Mouse (Mus musculus): ENCODE results near the gene Lhfp. TPM values are rescaled to one million over a fixed set of nuclear protein-coding genes. Genes with fewer than 3 reads are reported as not detected.
"Not testable (repeated sequence)": the region's sequence is repeated elsewhere in the genome, so short reads cannot be mapped to it uniquely, and the experiment has no call there.

Gene Lhfp
- polyA plus RNA-seq, 1 experiment from 2014 or later, result 53.6 TPM

DNA sequence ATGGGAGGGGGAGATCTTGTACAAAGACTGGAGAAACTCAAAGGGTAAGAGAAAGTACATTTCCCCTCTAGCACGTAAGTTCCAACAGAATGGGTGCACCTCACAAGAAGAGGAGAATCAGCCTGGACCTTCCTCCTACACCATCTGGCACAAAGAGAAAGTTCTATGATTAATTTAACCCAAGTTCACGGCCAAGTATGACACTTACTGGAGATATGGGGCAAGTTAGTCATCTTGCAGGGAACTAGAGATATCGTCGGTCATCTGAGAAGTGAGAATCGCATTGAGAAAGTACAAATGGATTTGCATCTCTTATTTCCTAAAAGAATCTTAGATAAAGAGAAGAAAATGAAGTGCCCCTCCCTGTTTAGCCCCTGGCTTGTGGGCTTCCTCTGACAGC is 211.2 kb downstream of the Lhfp start:
- no peaks in the 10 kb centered on the region for H3K9me3 ChIP-seq (replicated peaks)
- H3K4me3 ChIP-seq (replicated peaks), result no peak overlapping the region
- WGBS, result 93% methylated on average over 5 of the region's 5 CpGs
- H3K27me3 ChIP-seq (replicated peaks), result no peaks in the 10 kb centered on the region
- H3K4me1 ChIP-seq, result peaks cover 17% of the 10 kb centered on the region
- no peak for ATAC-seq (ENCODE audit: low FRiP score)
- no peak overlapping the region for H3K27ac ChIP-seq (replicated peaks)
- H3K9ac ChIP-seq (replicated peaks), result no peak overlapping the region
- no peaks in the 10 kb centered on the region for H3K36me3 ChIP-seq
- H3K4me2 ChIP-seq, result no peak overlapping the region

DNA sequence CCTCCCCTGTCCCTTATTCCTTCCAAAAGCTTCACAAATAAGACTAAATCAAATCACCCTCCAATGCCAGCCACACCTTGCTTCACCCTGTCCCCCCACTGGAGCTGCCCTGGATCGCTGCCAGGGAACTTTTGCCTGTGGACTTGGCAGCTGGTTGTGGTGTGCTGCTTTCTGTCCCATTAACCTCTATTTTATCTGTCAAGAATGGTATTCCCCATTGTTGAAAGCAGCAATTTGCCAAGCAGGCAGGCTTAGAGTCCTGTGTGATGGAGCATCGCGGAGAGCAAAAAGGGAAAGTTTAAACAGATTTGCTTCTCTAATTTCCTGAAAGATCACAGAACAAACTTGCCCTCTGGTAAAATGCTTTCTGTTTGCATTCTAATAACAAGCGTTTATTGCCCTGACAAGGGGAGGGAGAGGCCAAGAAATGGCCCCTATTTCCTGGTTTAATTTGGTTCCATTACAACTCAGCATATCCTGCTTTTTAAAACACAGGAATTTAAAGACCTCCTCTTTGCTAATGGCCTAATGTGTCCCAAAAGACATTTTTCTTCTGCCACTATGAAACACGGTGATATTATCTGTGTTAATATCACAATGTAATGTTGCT is 212.0 kb downstream of the Lhfp start:
- WGBS, result 23% methylated on average over 5 of the region's 5 CpGs
- Histone ChIP-seq H3K36me3 (no peaks in the 10 kb centered on the region), H3K4me2 (no peak overlapping the region), H3K27ac (replicated peaks) (no peak overlapping the region), H3K4me1 (peaks cover 21% of the 10 kb centered on the region), H3K9ac (replicated peaks) (no peak overlapping the region), H3K4me3 (replicated peaks) (no peak overlapping the region), H3K27me3 (replicated peaks) (no peaks in the 10 kb centered on the region), H3K9me3 (replicated peaks) (no peaks in the 10 kb centered on the region)
- ATAC-seq (ENCODE audit: low FRiP score), result no peak

DNA sequence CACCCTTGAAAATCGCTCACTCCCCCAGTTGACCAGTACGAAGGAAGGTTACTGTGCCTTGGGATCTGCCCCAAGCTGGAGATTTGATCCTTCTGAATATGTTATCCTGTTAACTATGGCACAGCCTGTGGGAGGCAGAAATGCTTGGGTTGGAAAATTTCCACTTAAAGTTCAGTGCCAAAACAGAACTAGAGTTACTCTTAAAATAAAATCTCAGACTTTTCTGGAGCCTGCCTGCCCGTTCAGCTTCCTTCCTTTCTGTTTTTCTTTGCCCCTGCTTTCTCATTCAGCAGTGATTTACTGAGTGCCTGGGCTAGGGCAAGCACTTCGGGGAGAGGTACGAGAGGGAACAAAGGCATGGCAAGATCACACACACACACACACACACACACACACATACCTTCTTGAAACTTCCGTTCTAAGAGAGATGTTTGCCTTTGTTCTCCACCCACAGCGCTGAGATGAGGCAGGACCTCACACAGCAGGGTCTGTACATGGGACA is 217.4 kb downstream of the Lhfp start:
- H3K27ac ChIP-seq (replicated peaks), result 0 out of 2 replicates have a peak overlapping the region, but pooled peaks have one; percentile 23

DNA sequence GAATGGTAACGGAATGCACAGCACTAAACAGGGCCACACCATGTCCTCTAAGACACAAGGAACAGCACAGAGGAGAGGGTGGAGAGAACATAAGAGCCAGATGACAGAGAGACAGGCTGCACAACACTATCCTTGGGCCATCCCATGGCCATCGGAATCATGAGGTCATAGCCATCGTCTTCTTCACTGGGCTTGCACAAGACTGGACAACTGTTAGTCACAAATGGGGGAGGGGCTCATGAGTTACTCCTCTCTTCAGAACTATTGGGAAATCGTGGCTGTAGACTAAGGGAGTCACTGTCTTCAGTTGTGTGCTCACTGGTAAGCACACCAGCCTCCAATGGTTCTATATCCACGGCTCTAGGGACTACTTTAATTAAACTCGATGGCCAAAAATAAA is 224.8 kb downstream of the Lhfp start:
- Histone ChIP-seq H3K4me3 (replicated peaks) (no peak overlapping the region), H3K9ac (replicated peaks) (no peak overlapping the region), H3K27ac (replicated peaks) (no peak overlapping the region), H3K4me1 (no peaks in the 10 kb centered on the region), H3K4me2 (no peak overlapping the region), H3K9me3 (replicated peaks) (no peaks in the 10 kb centered on the region), H3K36me3 (no peaks in the 10 kb centered on the region), H3K27me3 (replicated peaks) (no peaks in the 10 kb centered on the region)
- ATAC-seq (ENCODE audit: low FRiP score), result no peak
- 90% methylated on average over 6 of the region's 6 CpGs for WGBS

More for the DNA sequence above, 217.4 kb downstream of the Lhfp start:
- WGBS, result 23% methylated on average over 7 of the region's 7 CpGs
- Histone ChIP-seq H3K27me3 (replicated peaks) (no peaks in the 10 kb centered on the region), H3K4me3 (replicated peaks) (no peak overlapping the region), H3K4me2 (no peak overlapping the region; the same call in 1 of the 2 replicates), H3K9me3 (replicated peaks) (no peaks in the 10 kb centered on the region), H3K9ac (replicated peaks) (no peak overlapping the region), H3K4me1 (peaks cover 11% of the 10 kb centered on the region), H3K36me3 (no peaks in the 10 kb centered on the region)
- ATAC-seq (ENCODE audit: low FRiP score), result no peak

DNA sequence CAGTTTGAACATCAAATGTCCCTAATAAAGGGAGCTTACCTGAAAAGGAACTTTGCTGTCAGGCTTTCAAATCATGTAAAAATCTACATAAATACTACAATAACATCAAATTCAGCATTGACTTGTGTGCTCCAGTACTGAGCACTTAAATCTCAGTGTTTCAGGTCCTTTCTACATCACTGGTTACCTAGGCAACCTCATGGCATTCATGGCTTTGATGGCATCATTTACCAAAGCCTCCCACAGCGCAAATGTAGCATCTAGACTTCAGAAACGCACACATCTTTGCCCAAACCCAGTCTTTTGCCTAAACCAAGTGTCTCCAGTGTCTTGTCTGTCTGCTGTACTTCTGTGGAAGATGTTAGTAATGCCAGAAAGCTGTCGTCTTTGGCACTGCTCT is 225.7 kb downstream of the Lhfp start:
- Histone ChIP-seq H3K4me1 (no peaks in the 10 kb centered on the region), H3K9me3 (replicated peaks) (no peaks in the 10 kb centered on the region), H3K36me3 (no peaks in the 10 kb centered on the region), H3K4me2 (no peak overlapping the region), H3K27me3 (replicated peaks) (no peaks in the 10 kb centered on the region), H3K9ac (replicated peaks) (no peak overlapping the region), H3K27ac (replicated peaks) (no peak overlapping the region), H3K4me3 (replicated peaks) (no peak overlapping the region)
- no peak for ATAC-seq (ENCODE audit: low FRiP score)
- WGBS, result 52% methylated on average over 3 of the region's 3 CpGs

DNA sequence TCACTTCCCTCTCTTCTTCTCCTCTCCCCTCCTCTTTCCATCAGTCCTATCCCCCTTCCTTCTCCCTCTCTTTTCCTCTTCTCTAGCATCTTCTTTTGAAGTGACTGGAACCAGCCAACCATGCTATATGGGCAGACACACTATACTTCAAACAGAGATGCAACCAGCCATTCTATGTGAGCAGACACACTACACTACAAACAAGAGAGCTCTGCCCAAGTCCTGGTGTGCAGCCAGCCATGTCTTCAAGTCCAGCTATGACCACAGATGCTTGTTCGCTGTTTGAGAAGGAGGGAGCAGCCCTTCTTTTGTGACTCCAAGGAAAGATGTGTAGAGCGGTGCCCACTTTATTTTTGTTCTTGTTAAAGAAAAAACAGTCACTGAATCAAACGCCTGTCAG is 231.9 kb downstream of the Lhfp start:
- ATAC-seq (ENCODE audit: low FRiP score), result no peak
- Histone ChIP-seq H3K4me3 (replicated peaks) (no peak overlapping the region), H3K9me3 (replicated peaks) (no peaks in the 10 kb centered on the region), H3K36me3 (no peaks in the 10 kb centered on the region), H3K4me1 (no peaks in the 10 kb centered on the region), H3K4me2 (no peak overlapping the region), H3K9ac (replicated peaks) (no peak overlapping the region), H3K27ac (replicated peaks) (no peak overlapping the region), H3K27me3 (replicated peaks) (no peaks in the 10 kb centered on the region)
- 98% methylated on average over 3 of the region's 3 CpGs for WGBS

DNA sequence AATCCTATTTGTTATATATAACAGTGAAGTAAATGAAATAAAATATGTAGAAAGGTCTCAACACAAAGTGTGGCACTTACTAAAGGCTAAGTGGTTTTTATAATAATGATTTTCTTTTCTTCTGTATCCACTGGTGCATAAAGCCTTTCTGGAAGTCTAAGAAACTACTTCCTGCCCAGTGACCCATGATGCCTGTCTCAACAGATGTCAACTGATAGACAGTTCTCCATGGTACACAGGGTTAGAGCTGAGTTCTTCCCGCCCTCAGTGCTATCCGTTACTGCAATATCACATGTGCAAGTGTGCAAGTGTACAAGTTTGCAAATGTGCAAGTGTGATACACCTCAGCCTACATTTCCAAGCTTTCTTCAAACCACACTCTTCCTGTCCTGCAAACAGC is 236.7 kb downstream of the Lhfp start:
- no peaks in the 10 kb centered on the region for H3K36me3 ChIP-seq
- H3K9me3 ChIP-seq (replicated peaks), result no peaks in the 10 kb centered on the region
- H3K4me2 ChIP-seq, result no peak overlapping the region
- 90% methylated on average over 2 of the region's 2 CpGs for WGBS
- H3K4me3 ChIP-seq (replicated peaks), result no peak overlapping the region
- no peaks in the 10 kb centered on the region for H3K27me3 ChIP-seq (replicated peaks)
- no peak overlapping the region for H3K27ac ChIP-seq (replicated peaks)
- no peak for ATAC-seq (ENCODE audit: low FRiP score)
- no peaks in the 10 kb centered on the region for H3K4me1 ChIP-seq
- H3K9ac ChIP-seq (replicated peaks), result no peak overlapping the region

DNA sequence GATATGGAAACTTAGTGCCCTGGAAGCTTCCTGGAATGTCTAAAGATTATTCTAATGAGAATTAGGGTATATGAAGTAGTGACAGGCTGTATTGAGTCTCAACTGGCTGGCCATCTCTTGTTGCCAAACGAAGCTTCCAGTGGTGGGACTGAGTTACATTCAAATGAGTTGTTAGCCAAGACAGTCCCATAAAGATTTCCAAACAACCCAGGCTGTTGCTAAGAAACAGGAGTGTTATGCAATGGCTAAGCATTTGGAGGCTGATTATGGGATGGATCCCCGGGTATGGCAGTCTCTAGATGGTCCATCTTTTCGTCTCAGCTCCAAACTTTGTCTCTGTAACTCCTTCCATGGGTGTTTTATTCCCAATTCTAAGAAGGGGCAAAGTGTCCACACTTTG is 240.7 kb downstream of the Lhfp start:
- not testable (repeated sequence) for H3K36me3 ChIP-seq; H3K4me3 ChIP-seq (replicated peaks); H3K27me3 ChIP-seq (replicated peaks); H3K27ac ChIP-seq (replicated peaks); H3K4me1 ChIP-seq; H3K4me2 ChIP-seq; H3K9me3 ChIP-seq (replicated peaks); ATAC-seq (ENCODE audit: low FRiP score); H3K9ac ChIP-seq (replicated peaks)
- WGBS, result 72% methylated on average over 3 of the region's 3 CpGs

DNA sequence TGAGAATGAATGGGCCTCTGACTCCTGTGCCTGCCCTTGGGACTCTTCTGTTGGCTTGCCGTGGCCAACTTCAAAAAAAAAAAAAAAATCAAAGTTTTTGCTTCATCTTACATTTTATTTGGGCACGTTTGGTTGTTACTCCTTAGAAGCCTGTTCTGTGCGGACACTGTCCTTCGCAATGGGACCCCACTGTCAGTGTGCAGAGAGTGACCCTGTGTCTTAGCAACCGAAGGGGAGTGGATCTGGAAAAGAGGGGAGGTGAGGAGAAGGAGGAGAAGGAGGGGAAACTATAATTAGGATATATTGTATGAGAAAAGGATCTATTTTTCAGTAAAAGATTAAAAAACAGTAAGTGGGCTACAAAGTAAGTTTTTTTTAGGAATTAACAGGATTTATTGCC is 242.7 kb downstream of the Lhfp start:
- no peak overlapping the region for H3K9ac ChIP-seq (replicated peaks)
- H3K27me3 ChIP-seq (replicated peaks), result no peaks in the 10 kb centered on the region
- 95% methylated on average over 5 of the region's 5 CpGs for WGBS
- H3K27ac ChIP-seq (replicated peaks), result no peak overlapping the region
- no peak overlapping the region for H3K4me2 ChIP-seq
- H3K4me1 ChIP-seq, result peaks cover under 1% of the 10 kb centered on the region; the same call in 1 of the 2 replicates
- no peaks in the 10 kb centered on the region for H3K36me3 ChIP-seq
- no peak for ATAC-seq (ENCODE audit: low FRiP score)
- H3K4me3 ChIP-seq (replicated peaks), result no peak overlapping the region
- H3K9me3 ChIP-seq (replicated peaks), result no peaks in the 10 kb centered on the region

DNA sequence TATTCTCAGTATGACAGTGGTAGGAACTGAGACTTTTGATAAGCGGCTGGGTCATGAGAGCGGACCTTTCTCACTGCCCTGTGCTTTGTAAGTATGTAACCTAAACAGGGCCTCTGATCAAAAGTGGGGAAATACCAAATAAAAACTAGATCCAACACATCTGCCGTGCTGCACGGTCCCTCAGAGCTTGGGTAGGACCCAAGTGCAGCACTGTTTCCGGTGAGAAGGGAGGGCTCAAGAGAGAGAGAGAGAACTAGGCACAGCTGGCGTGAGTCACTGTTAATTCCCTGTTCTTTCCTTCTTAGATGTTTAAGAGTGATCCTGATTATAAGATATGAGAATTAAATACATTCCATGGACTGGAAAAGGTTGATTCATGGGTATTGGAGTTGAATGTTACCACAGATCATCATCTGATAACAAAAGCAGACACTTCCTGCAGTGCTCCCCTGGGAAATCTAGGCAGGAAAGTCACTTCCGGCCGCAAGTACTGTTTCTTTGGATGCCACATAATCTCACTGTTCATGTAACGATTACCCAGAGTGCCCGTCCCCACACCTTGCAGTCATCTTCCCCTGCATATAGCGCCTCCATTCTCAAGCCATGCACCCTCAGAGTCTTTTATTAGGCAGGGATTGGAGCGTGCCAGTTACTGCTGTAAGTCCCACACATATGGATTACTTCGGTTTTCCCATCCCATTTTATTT is 243.3 kb downstream of the Lhfp start:
- no peak for ATAC-seq (ENCODE audit: low FRiP score)
- H3K4me2 ChIP-seq, result no peak overlapping the region
- H3K4me3 ChIP-seq (replicated peaks), result no peak overlapping the region
- no peak overlapping the region for H3K27ac ChIP-seq (replicated peaks)
- 81% methylated on average over 13 of the region's 13 CpGs for WGBS
- H3K27me3 ChIP-seq (replicated peaks), result no peaks in the 10 kb centered on the region
- no peaks in the 10 kb centered on the region for H3K9me3 ChIP-seq (replicated peaks)
- H3K4me1 ChIP-seq, result peaks cover 6% of the 10 kb centered on the region
- H3K9ac ChIP-seq (replicated peaks), result no peak overlapping the region
- H3K36me3 ChIP-seq, result no peaks in the 10 kb centered on the region

DNA sequence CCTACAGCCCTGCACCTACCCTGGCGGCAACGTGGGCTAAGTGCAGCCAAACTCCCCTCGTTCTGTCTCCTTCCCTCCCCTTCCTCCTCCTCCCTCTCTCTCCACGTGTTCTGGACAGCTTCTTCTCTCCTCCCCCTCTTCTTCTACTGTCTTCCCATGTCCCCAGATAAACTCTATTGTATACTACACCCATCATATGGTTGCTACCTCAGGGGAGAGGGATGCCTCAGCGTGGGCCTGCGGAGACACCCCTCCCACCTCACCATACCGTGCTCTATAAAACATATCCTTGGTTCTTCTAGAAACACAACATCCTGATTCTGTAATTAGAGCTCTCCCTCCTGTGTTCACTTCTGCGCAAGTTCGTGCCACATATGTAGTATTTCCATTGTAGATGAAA is 247.3 kb downstream of the Lhfp start:
- no peak overlapping the region for H3K27ac ChIP-seq (replicated peaks)
- H3K9me3 ChIP-seq (replicated peaks), result no peaks in the 10 kb centered on the region
- no peak overlapping the region for H3K9ac ChIP-seq (replicated peaks)
- no peaks in the 10 kb centered on the region for H3K27me3 ChIP-seq (replicated peaks)
- no peak overlapping the region for H3K4me2 ChIP-seq
- 61% methylated on average over 9 of the region's 9 CpGs for WGBS
- peaks cover 16% of the 10 kb centered on the region for H3K4me1 ChIP-seq
- no peak overlapping the region for H3K4me3 ChIP-seq (replicated peaks)
- no peaks in the 10 kb centered on the region for H3K36me3 ChIP-seq
- no peak for ATAC-seq (ENCODE audit: low FRiP score)

DNA sequence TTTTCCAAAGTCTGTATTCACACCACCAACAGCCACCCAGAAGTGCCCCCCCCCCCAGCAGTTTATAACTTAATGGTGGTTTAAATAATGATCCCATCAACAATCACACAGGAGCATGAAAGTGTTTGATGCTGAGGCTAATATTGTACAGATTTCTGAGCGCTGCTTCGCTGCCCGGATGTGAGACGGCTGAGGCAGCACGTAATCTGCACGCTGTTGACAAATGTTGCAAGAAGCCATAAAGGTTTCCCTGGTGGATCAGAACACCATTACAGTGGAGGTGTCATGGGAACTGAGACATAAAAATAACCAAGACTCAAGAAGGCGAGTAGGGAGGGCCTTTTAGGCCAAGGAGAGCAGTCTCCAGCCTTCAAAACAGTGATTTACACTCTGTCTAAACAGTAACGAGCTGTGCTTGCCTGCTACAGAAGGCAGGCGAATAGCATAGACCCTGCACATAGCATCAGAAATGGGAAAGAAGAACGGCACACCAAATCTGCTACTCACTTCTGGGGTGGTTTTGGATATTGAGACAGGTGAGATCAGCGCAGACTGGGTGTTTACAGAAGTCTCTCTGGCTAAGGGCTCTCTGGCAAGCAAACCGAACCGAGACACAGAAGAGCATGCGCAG is 248.4 kb downstream of the Lhfp start:
- peak; percentile 59; the same call in 1 of the 2 replicates for ATAC-seq (ENCODE audit: low FRiP score)
- H3K4me2 ChIP-seq, result peak overlapping the region; percentile 40
- peaks cover 16% of the 10 kb centered on the region for H3K4me1 ChIP-seq
- no peaks in the 10 kb centered on the region for H3K27me3 ChIP-seq (replicated peaks)
- WGBS, result 31% methylated on average over 14 of the region's 14 CpGs
- peak overlapping the region; percentile 5; the same call in 1 of the 2 replicates for H3K4me3 ChIP-seq (replicated peaks)
- no peaks in the 10 kb centered on the region for H3K36me3 ChIP-seq
- no peak overlapping the region for H3K9ac ChIP-seq (replicated peaks)
- no peak overlapping the region for H3K27ac ChIP-seq (replicated peaks)
- H3K9me3 ChIP-seq (replicated peaks), result no peaks in the 10 kb centered on the region

Measured in neural tube, embryonic 15.5 days (tissue).